Mouse (Mus musculus): ENCODE measurements around the gene Kcnk3.
A peak's percentile ranks its signal among the peaks of the same experiment; 100 is the strongest.

Kcnk3 gene

GRCm38 (mm10) chr5:30638041-30638440, 50.1 kb downstream of the Kcnk3 start:
- DNase-seq (ENCODE audit: low read depth, low spot score): peak; percentile 62

GRCm38 (mm10) chr5:30643477-30644179, 55.7 kb downstream of the Kcnk3 start:
- no peak for DNase-seq (ENCODE audit: low read depth, low spot score)

GRCm38 (mm10) chr5:30646036-30646435, 58.1 kb downstream of the Kcnk3 start:
- no peak for DNase-seq (ENCODE audit: low read depth, low spot score)

GRCm38 (mm10) chr5:30647396-30647795, 59.4 kb downstream of the Kcnk3 start:
- DNase-seq (ENCODE audit: low read depth, low spot score): no peak

GRCm38 (mm10) chr5:30647815-30648560, 60.0 kb downstream of the Kcnk3 start, which contains the start of gene Slc35f6:
Gene Slc35f6, plus strand, starts transcription at chr5:30647933.
- peak; percentile 83 for DNase-seq (ENCODE audit: low read depth, low spot score)

GRCm38 (mm10) chr5:30649558-30649957, 61.6 kb downstream of the Kcnk3 start:
- DNase-seq (ENCODE audit: low read depth, low spot score): no peak

- DNase-seq (ENCODE audit: low read depth, low spot score): no peak
Measured at GRCm38 (mm10) chr5:30650756-30651155, 62.8 kb downstream of the Kcnk3 start.

GRCm38 (mm10) chr5:30651554-30651953, 63.6 kb downstream of the Kcnk3 start:
- DNase-seq (ENCODE audit: low read depth, low spot score): no peak

GRCm38 (mm10) chr5:30653246-30653645, 65.3 kb downstream of the Kcnk3 start:
- DNase-seq (ENCODE audit: low read depth, low spot score): no peak

GRCm38 (mm10) chr5:30655042-30655441, 67.1 kb downstream of the Kcnk3 start:
- DNase-seq (ENCODE audit: low read depth, low spot score): no peak

GRCm38 (mm10) chr5:30655526-30656195, 67.7 kb downstream of the Kcnk3 start:
- DNase-seq (ENCODE audit: low read depth, low spot score): no peak

- DNase-seq (ENCODE audit: low read depth, low spot score): peak; percentile 67
Measured at GRCm38 (mm10) chr5:30659042-30659441, 71.1 kb downstream of the Kcnk3 start.

- peak; percentile 89 for DNase-seq (ENCODE audit: low read depth, low spot score)
Measured at GRCm38 (mm10) chr5:30660278-30660677, 72.3 kb downstream of the Kcnk3 start.

GRCm38 (mm10) chr5:30660813-30661212, 72.8 kb downstream of the Kcnk3 start:
- peak; percentile 43 for DNase-seq (ENCODE audit: low read depth, low spot score)

GRCm38 (mm10) chr5:30665360-30665759, 77.4 kb downstream of the Kcnk3 start:
- no peak for DNase-seq (ENCODE audit: low read depth, low spot score)

- no peak for DNase-seq (ENCODE audit: low read depth, low spot score)
Measured at GRCm38 (mm10) chr5:30665968-30666367, 78.0 kb downstream of the Kcnk3 start.

- peak; percentile 99 for DNase-seq (ENCODE audit: low read depth, low spot score)
Measured at GRCm38 (mm10) chr5:30666391-30667195, 78.6 kb downstream of the Kcnk3 start, which contains the start of gene Cenpa. Gene Cenpa, plus strand, starts transcription at chr5:30666777.

GRCm38 (mm10) chr5:30667215-30667614, 79.2 kb downstream of the Kcnk3 start:
- DNase-seq (ENCODE audit: low read depth, low spot score): no peak

GRCm38 (mm10) chr5:30667686-30668085, 79.7 kb downstream of the Kcnk3 start:
- DNase-seq (ENCODE audit: low read depth, low spot score): no peak

GRCm38 (mm10) chr5:30668637-30669495, 80.9 kb downstream of the Kcnk3 start:
- DNase-seq (ENCODE audit: low read depth, low spot score): peak; percentile 50

GRCm38 (mm10) chr5:30669496-30669830, 81.5 kb downstream of the Kcnk3 start:
- DNase-seq (ENCODE audit: low read depth, low spot score): no peak
